Mouse (Mus musculus) cerebellum, adult 2 months (tissue): ENCODE measurements around the gene Phf14. TPM values are rescaled to one million over a fixed set of nuclear protein-coding genes. Genes with fewer than 3 reads are reported as not detected.
"Not testable (repeated sequence)": the region's sequence is repeated elsewhere in the genome, so short reads cannot be mapped to it uniquely, and the experiment has no call there.

ENCODE experiments used
- DNase-seq, 2 experiments: peaks; one replicate each; pipeline ENCODE4 v3.0.0; 2021
- H3K27ac ChIP-seq: fragments of 200-500 bp; 2 replicates; pipeline ENCODE4 v1.5.1; 2012; ENCODE audit warnings: low read length, control low read depth, inconsistent platforms; ENCODE audit not compliant: insufficient read depth
- H3K27me3 ChIP-seq: fragments of 200-500 bp; 2 replicates; pipeline ENCODE4 v1.6.1; 2012; ENCODE audit warnings: inconsistent platforms, mild to moderate bottlenecking, low read length, moderate library complexity; ENCODE audit not compliant: control insufficient read depth, insufficient read depth
- H3K4me1 ChIP-seq: fragments of 200-500 bp; 2 replicates; pipeline ENCODE4 v1.6.1; 2011; ENCODE audit warnings: low read length; ENCODE audit not compliant: control insufficient read depth, insufficient read depth
- H3K4me3 ChIP-seq: fragments of 200-500 bp; replicated peaks from 2 replicates; pipeline ENCODE3; 2011; ENCODE audit warnings: mild to moderate bottlenecking, low read depth, low read length, control low read depth; ENCODE audit not compliant: insufficient read depth
- CTCF ChIP-seq: fragments of 200-500 bp; IDR thresholded peaks from 2 replicates; pipeline ENCODE4 v1.5.1; 2011; ENCODE audit warnings: low read depth, mild to moderate bottlenecking, control low read depth, low read length, moderate library complexity, borderline replicate concordance; ENCODE audit not compliant: insufficient read depth
- POLR2A ChIP-seq: fragments of 200-500 bp; IDR thresholded peaks from 2 replicates; pipeline ENCODE4 v1.6.1; 2011; ENCODE audit warnings: low read length, control low read depth, borderline replicate concordance; ENCODE audit not compliant: insufficient read depth
- WGBS: fragments of 180-500 bp; shearing (Covaris S2); methylation state at CpG from one replicate; pipeline ENCODE4 v1.1.7; 2018; 5-methylcytosine and 5-hydroxymethylcytosine counted together
- polyA plus RNA-seq: library from polyadenylated mRNA; depleted of rRNA; stranded (reverse); fragments of >200 nt; gene quantifications from 2 replicates; pipeline ENCODE4 v1.2.3, GENCODE M21; 2012; rRNA removed

Phf14 gene
- polyA plus RNA-seq, 1 experiment = 37.9 TPM

DNA sequence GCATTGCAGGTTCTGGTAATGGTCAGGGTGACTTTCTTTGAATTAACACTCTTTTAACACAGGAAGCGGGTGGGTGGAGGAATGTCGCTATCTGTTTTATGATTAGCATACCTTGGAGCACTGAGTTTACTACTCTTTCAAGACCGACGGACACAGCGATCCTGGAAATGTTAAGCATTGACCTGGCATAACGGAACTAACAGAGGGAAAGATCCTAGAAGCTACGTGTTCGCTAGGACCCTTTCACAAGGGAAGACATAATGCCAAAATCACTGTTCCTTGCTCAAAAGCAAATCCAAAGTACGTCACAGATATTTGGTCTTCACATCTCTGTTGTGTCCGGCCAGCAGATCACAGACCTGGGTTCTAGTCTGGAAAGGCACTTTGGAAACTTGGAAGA lies 199.7 kb downstream of the Phf14 start:
- 79% methylated on average over 10 of the region's 10 CpGs for WGBS
- no peaks in the 10 kb centered on the region for H3K27me3 ChIP-seq
- H3K4me1 ChIP-seq = no peaks in the 10 kb centered on the region
- no peak overlapping the region for H3K27ac ChIP-seq
- TF ChIP-seq CTCF (no peak), POLR2A (no peak)
- no peak for DNase-seq
- no peak overlapping the region for H3K4me3 ChIP-seq

DNA sequence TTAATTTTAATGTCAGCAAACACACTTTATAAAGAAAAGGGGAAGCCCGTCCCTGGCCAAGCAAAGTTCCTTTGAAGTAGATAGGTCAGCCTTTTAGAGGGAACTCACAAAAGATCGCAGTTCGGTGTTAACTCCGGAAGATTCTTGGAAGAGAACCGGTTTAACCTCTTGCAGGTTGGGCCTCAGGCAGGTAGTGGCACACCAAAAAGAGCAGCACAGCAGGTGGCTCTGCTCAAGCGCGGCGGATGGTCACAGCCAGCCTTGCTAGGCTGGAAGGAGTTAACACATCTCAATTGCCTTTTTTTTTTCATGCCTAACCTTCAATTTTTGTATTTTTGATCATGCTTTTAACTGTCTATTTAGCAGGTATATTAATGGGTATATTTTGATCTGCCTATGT lies 200.2 kb downstream of the Phf14 start:
- TF ChIP-seq CTCF (no peak), POLR2A (no peak)
- no peaks in the 10 kb centered on the region for H3K27me3 ChIP-seq
- 26% methylated on average over 8 of the region's 8 CpGs for WGBS
- H3K4me3 ChIP-seq = no peak overlapping the region
- no peak for DNase-seq
- H3K27ac ChIP-seq = no peak overlapping the region
- no peaks in the 10 kb centered on the region for H3K4me1 ChIP-seq

GRCm38 (mm10) chr6:12116926-12117818 lies 209.6 kb downstream of the Phf14 start:
- H3K27me3 ChIP-seq = no peaks in the 10 kb centered on the region
- WGBS = 38% methylated on average over 11 of the region's 11 CpGs
- DNase-seq = no peak
- TF ChIP-seq POLR2A = no peak
- H3K4me1 ChIP-seq = no peaks in the 10 kb centered on the region
- H3K27ac ChIP-seq = no peak overlapping the region
- H3K4me3 ChIP-seq = no peak overlapping the region

- no peak for DNase-seq
- Histone ChIP-seq H3K4me3 (no peak overlapping the region), H3K27ac (no peak overlapping the region), H3K4me1 (no peaks in the 10 kb centered on the region), H3K27me3 (no peaks in the 10 kb centered on the region)
- TF ChIP-seq CTCF (no peak), POLR2A (no peak)
- 43% methylated on average over 9 of the region's 9 CpGs for WGBS
These were observed 210.4 kb downstream of the Phf14 start for GRCm38 (mm10) chr6:12117819-12118570.

GRCm38 (mm10) chr6:12122759-12123158 lies 215.2 kb downstream of the Phf14 start:
- Histone ChIP-seq H3K27ac (no peak overlapping the region), H3K27me3 (no peaks in the 10 kb centered on the region)
- TF ChIP-seq CTCF (no peak), POLR2A (no peak)

GRCm38 (mm10) chr6:12125031-12125803 lies 217.6 kb downstream of the Phf14 start:
- Histone ChIP-seq H3K27ac (no peak overlapping the region), H3K4me3 (no peak overlapping the region), H3K27me3 (no peaks in the 10 kb centered on the region), H3K4me1 (no peaks in the 10 kb centered on the region)
- 37% methylated on average over 17 of the region's 17 CpGs for WGBS
- DNase-seq = peak; percentile 60 to 62
- no peak for TF ChIP-seq POLR2A
- peak; percentile 63; the same call in 1 of the 2 replicates for TF ChIP-seq CTCF

More at GRCm38 (mm10) chr6:12122759-12123158, 215.2 kb downstream of the Phf14 start:
- H3K4me3 ChIP-seq = no peak overlapping the region
- no peak for DNase-seq
- no peaks in the 10 kb centered on the region for H3K4me1 ChIP-seq

DNA sequence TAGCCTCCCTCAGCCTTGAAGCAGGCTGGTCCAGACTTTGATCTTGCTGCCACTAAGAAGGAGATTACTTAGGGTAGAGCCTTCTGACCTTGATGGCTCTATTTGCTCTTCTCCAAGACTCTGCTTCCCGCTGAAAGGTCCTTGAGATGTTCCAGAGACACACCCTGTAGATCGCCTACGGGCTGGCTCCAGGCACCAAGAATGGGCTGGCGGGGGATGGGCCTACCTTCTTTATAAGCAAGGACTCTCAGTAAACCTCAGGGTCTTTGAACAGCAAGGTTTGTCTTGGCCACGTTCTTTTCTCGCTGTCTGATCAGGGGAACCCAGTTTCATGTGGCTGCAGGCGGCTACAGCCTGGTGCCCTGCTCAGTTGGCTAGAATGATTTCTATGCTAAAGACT lies 219.0 kb downstream of the Phf14 start:
- H3K27me3 ChIP-seq, H3K4me1 ChIP-seq, H3K4me3 ChIP-seq, DNase-seq, H3K27ac ChIP-seq: not testable (repeated sequence)
- 94% methylated on average over 7 of the region's 7 CpGs for WGBS

DNA sequence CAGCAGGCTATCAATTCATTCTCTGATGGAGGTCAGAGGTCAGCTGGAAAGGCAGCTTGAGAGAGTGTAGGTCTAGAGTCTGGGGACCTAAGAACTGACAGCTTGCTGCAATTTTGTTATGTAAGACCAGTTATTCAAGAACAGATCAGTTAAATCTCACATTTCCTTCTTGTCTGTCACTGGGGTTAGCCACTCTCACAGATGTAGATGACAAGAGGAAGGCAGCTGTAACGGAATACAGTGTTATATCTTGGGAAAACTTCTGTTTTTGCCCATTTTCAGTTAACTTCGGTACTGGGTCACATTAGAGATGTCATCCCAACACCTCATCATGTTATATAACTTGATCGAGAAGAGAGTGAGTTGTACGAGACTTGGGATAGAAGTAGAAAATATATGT lies 219.7 kb downstream of the Phf14 start:
- WGBS = 95% methylated on average over 4 of the region's 4 CpGs
- no peaks in the 10 kb centered on the region for H3K27me3 ChIP-seq
- no peak overlapping the region for H3K27ac ChIP-seq
- H3K4me3 ChIP-seq = no peak overlapping the region
- no peak for TF ChIP-seq CTCF
- no peak for TF ChIP-seq POLR2A
- H3K4me1 ChIP-seq = no peaks in the 10 kb centered on the region
- DNase-seq = no peak

Other genes starting within 250 kb of the Phf14 start
- 1,343 and 1,373 TPM in 2 replicates for gene Ndufa4, start 312 bp upstream of the Phf14 start, polyA plus RNA-seq